Mouse (Mus musculus) ovary, adult 18-20 months (tissue): ENCODE results near the gene Elp5.

Experiments used
- DNase-seq: peaks from one replicate; pipeline ENCODE4 v3.0.0; 2022; ENCODE audit warnings: low spot score, mixed read lengths

The Elp5 gene

GRCm38 (mm10) chr11:70014880-70015558 lies 32.7 kb upstream of the Elp5 start, which contains the start of gene Acadvl:
TSS of gene Acadvl (minus strand) at chr11:70015411.
- DNase-seq = peak; percentile 78

- no peak for DNase-seq
Measured at GRCm38 (mm10) chr11:70014051-70014450, 31.7 kb upstream of the Elp5 start.

- DNase-seq = no peak
Measured at GRCm38 (mm10) chr11:70013408-70013807, 31.1 kb upstream of the Elp5 start.

- no peak for DNase-seq
Measured at GRCm38 (mm10) chr11:70012931-70013330, 30.6 kb upstream of the Elp5 start.

- DNase-seq = no peak
Measured at GRCm38 (mm10) chr11:70010961-70011360, 28.6 kb upstream of the Elp5 start.

- no peak for DNase-seq
Measured at GRCm38 (mm10) chr11:70010548-70010947, 28.2 kb upstream of the Elp5 start.

GRCm38 (mm10) chr11:70010033-70010432 lies 27.7 kb upstream of the Elp5 start:
- no peak for DNase-seq

- no peak for DNase-seq
Measured at GRCm38 (mm10) chr11:70005521-70005920, 23.2 kb upstream of the Elp5 start.

- no peak for DNase-seq
Measured at GRCm38 (mm10) chr11:70002471-70002870, 20.2 kb upstream of the Elp5 start.

- no peak for DNase-seq
Measured at GRCm38 (mm10) chr11:70001865-70002264, 19.5 kb upstream of the Elp5 start.

GRCm38 (mm10) chr11:70001159-70001558 lies 18.8 kb upstream of the Elp5 start:
- DNase-seq = no peak

- peak; percentile 90 for DNase-seq
Measured at GRCm38 (mm10) chr11:70000396-70000898, 18.1 kb upstream of the Elp5 start, which contains the start of gene Dvl2. TSS of gene Dvl2 (plus strand) at chr11:70000595.

GRCm38 (mm10) chr11:69999666-70000065 lies 17.3 kb upstream of the Elp5 start:
- DNase-seq = no peak

GRCm38 (mm10) chr11:69998567-69999491 lies 16.5 kb upstream of the Elp5 start:
- DNase-seq = no peak

GRCm38 (mm10) chr11:69997070-69997509 lies 14.8 kb upstream of the Elp5 start:
- DNase-seq = peak; percentile 88

GRCm38 (mm10) chr11:69996161-69997061 lies 14.1 kb upstream of the Elp5 start:
- no peak for DNase-seq

- peak; percentile 99 for DNase-seq
Measured at GRCm38 (mm10) chr11:69995391-69995960, 13.2 kb upstream of the Elp5 start, which contains the start of gene Phf23. TSS of gene Phf23 (plus strand) at chr11:69995777.

- DNase-seq = no peak
Measured at GRCm38 (mm10) chr11:69994401-69995090, 12.2 kb upstream of the Elp5 start.

GRCm38 (mm10) chr11:69992932-69993331 lies 10.6 kb upstream of the Elp5 start:
- no peak for DNase-seq

GRCm38 (mm10) chr11:69992396-69992795 lies 10.1 kb upstream of the Elp5 start:
- no peak for DNase-seq

GRCm38 (mm10) chr11:69991711-69992110 lies 9.4 kb upstream of the Elp5 start:
- no peak for DNase-seq
